Mouse (Mus musculus) adrenal gland, adult 8-10 months (tissue): ENCODE measurements around the gene Gm17677. TPM values are rescaled to one million over a fixed set of nuclear protein-coding genes. Genes with fewer than 3 reads are reported as not detected.

Source experiments
- DNase-seq: peaks from one replicate; pipeline ENCODE4 v3.0.0; 2022
- total RNA-seq, 4 experiments: library from RNA; stranded (reverse); gene quantifications; 2 replicates each; pipeline ENCODE4 v1.2.4; 2022

The Gm17677 gene
- not detected for total RNA-seq

DNA sequence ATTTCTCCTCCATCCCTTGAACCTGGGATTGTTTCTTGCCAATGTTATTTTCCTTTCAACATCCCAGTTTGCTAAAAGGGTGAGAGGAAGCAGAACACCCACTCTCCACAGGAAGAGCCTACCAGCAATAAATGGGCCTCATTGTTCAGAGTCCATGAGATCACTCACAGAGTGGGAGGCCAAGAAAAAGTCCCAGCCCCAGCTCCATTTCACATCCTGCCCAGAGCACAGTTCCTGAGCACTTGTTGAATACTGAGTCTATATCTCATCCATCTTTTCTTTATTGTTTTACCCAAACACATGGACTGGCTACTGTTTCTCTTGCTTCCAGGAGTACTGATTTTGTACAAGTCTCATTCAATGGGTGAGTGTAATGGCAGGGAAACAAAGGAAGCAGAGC is at the start of gene Gm17677:
TSS of gene Gm17677 (plus strand) at position 301 of the 400 bp plus-strand sequence.
- no peak for DNase-seq

DNA sequence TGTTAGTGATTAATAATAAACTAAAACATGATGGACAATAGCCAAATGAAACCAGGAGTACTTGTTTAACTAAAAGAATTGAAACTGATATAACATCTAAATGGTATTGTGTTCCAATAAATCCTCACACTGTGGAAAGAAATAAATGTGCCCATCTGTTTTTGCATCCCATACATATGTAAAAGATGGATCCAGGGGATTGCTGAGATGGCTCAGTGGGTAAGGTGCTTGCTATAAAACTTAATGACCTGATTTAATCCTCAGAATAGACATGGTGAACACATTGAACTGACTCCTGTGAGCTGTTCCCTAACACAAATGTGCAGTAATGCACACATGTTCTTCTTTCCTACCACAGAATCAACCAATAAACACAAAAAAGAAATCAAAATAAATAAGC is 48.9 kb upstream of the Gm17677 start:
- no peak for DNase-seq

DNA sequence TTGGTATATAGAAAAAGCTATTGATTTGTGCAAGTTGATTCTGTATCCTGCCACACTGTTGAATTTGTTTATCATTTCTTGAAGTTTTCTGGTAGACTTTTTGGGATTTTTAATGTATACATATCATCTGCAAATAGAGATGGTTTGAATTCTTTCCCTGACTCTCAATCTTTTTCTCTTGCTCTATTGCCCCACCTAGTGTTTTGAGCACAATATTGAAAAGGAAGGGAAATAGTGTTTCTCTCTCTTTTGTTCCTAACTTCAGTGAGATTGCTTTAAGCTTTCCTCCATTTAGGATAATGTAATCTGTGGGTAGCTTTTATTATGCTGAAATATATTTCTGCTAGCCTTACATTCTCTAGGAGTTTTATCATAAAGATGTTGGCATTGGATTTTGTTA is 33.6 kb upstream of the Gm17677 start:
- DNase-seq, result no peak

- DNase-seq, result no peak
Measured at GRCm38 (mm10) chr9:35756843-35757242, 16.0 kb downstream of the Gm17677 start.

DNA sequence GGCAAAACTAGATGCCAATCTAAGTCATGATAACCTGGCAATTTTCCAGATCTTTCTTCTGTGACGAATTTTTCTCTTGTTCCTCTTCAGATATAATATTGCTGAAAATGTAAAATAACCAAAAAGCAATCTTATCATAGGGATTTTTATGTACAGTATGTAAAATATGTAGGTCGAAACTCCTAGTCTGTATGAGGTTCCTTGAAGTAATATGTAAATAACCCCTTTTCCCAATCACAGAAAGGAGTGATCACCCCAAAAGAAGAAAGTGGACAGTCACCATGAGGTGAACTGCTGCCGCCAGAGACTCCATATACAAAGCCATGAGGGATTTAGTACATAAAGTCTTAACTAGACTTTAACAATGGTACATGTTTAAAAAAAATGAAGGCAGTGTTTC is 37.2 kb downstream of the Gm17677 start, which contains the start of gene Gm17727:
TSS of gene Gm17727 (minus strand) at position 101 of the 400 bp plus-strand sequence.
- no peak for DNase-seq

GRCm38 (mm10) chr9:35790001-35790400 is 49.2 kb downstream of the Gm17677 start, which contains the start of the genes Gm27235 and D730048I06Rik:
Gm27235 (minus strand) TSS chr9:35790101.
D730048I06Rik (minus strand) TSS chr9:35790112.
- DNase-seq, result no peak

Other genes with a start within 250 kb of the Gm17677 start
- not detected for gene Gm1113, start 222.8 kb upstream of the Gm17677 start, total RNA-seq
- 1 to 10 TPM; 1.2 to 2.0 (median 1.3) TPM for gene Ddx25, start 182.5 kb upstream of the Gm17677 start, total RNA-seq
- 10 to 100 TPM; 12.5 to 15.0 (median 14.5) TPM for gene Pus3, start 182.5 kb upstream of the Gm17677 start, total RNA-seq
- gene Pate2, start 170.8 kb upstream of the Gm17677 start, total RNA-seq, result under 1 TPM in 3 of 4 experiments, not detected in 1; 0.17 to 0.46 (median 0.30) TPM
- 1 to 10 TPM; 4.2 to 4.8 (median 4.6) TPM for gene Hyls1, start 170.7 kb upstream of the Gm17677 start, total RNA-seq
- gene Pate4, start 129.1 kb upstream of the Gm17677 start, total RNA-seq, result not detected
- gene Pate3, start 92.8 kb upstream of the Gm17677 start, total RNA-seq, result not detected
- not detected for gene Pate1, start 53.7 kb upstream of the Gm17677 start, total RNA-seq
- not detected for gene Gm17727, start 37.1 kb downstream of the Gm17677 start, total RNA-seq
- not detected for gene Gm27235, start 49.1 kb downstream of the Gm17677 start, total RNA-seq
- gene D730048I06Rik, start 49.1 kb downstream of the Gm17677 start, total RNA-seq, result not detected
- gene 9230110F15Rik, start 103.1 kb downstream of the Gm17677 start, total RNA-seq, result not detected
- not detected for gene 9230113P08Rik, start 167.4 kb downstream of the Gm17677 start, total RNA-seq